Comparison of ENCODE assay signal across 8 mouse cellular contexts in genomic region chr15:102243229-102244190, GRCm38 (mm10). TPM values are rescaled to one million over a fixed set of nuclear protein-coding genes. Genes with fewer than 3 reads are reported as not detected.
DNase-seq lines count a peak whose midpoint lies in the region; ATAC-seq lines count a peak whose summit lies in the region.

No protein-coding gene starts in this region.

- peaks cover 54% of the 10 kb centered on the region for H3K27me3 ChIP-seq in forebrain, embryonic 13.5 days
- peaks cover 20% of the 10 kb centered on the region for H3K27me3 ChIP-seq in hindbrain, embryonic 16.5 days (replicated peaks; ENCODE audit: control insufficient read depth, insufficient read depth, low read length)
- H3K27me3 ChIP-seq in liver, embryonic 15.5 days, result peaks cover 94% of the 10 kb centered on the region
- peaks cover 12% of the 10 kb centered on the region for H3K27me3 ChIP-seq in neural tube, embryonic 14.5 days (ENCODE audit: control insufficient read depth, insufficient read depth, low read length)

- DNase-seq in B cell, adult 2 months, result peak; percentile 52 to 59
- peak; percentile 77 for DNase-seq in NIH3T3 (ENCODE audit: low read depth)
- no peak for DNase-seq in cerebellum, postnatal 25 days
- DNase-seq in layer of hippocampus, adult 11-12 months (ENCODE audit: low spot score), result no peak

- peak overlapping the region; percentile 37 for H3K9ac ChIP-seq in forebrain, embryonic 13.5 days
- peak overlapping the region; percentile 45 for H3K9ac ChIP-seq in hindbrain, embryonic 16.5 days (ENCODE audit: low read depth, low read length)
- H3K9ac ChIP-seq in liver, embryonic 15.5 days, result peak overlapping the region; percentile 21; the same call in 1 of the 2 replicates
- H3K9ac ChIP-seq in neural tube, embryonic 14.5 days (replicated peaks; ENCODE audit: low read depth, low read length), result 0 out of 2 replicates have a peak overlapping the region, but pooled peaks have one; percentile 7

- peaks cover 46% of the 10 kb centered on the region for H3K4me1 ChIP-seq in forebrain, embryonic 13.5 days
- peaks cover 30% of the 10 kb centered on the region for H3K4me1 ChIP-seq in hindbrain, embryonic 16.5 days (ENCODE audit: control insufficient read depth, insufficient read depth, low read depth, low read length)
- H3K4me1 ChIP-seq in liver, embryonic 15.5 days (replicated peaks), result peaks cover 46% of the 10 kb centered on the region
- peaks cover 18% of the 10 kb centered on the region; the same call in 1 of the 2 replicates for H3K4me1 ChIP-seq in neural tube, embryonic 14.5 days (ENCODE audit: control insufficient read depth, insufficient read depth, low read length)

- H3K36me3 ChIP-seq in forebrain, embryonic 13.5 days (ENCODE audit: poor library complexity, severe bottlenecking), result no peaks in the 10 kb centered on the region
- 0 out of 2 replicates have a peak, but pooled peaks cover 3% of the 10 kb centered on the region for H3K36me3 ChIP-seq in hindbrain, embryonic 16.5 days (ENCODE audit: control insufficient read depth, insufficient read depth, low read length)
- H3K36me3 ChIP-seq in liver, embryonic 15.5 days (replicated peaks), result no peaks in the 10 kb centered on the region
- no peaks in the 10 kb centered on the region for H3K36me3 ChIP-seq in neural tube, embryonic 14.5 days (ENCODE audit: control insufficient read depth, insufficient read depth, low read length)

- H3K4me2 ChIP-seq in forebrain, embryonic 13.5 days, result peak overlapping the region; percentile 24; the same call in 1 of the 2 replicates
- H3K4me2 ChIP-seq in hindbrain, embryonic 16.5 days (ENCODE audit: low read length), result peak overlapping the region; percentile 37
- H3K4me2 ChIP-seq in liver, embryonic 15.5 days, result peak overlapping the region; percentile 40
- peak overlapping the region; percentile 98 for H3K4me2 ChIP-seq in neural tube, embryonic 14.5 days (ENCODE audit: low read depth, low read length)

- WGBS in forebrain, embryonic 13.5 days, result 9% methylated on average over 22 of the region's 22 CpGs
- 11% methylated on average over 21 of the region's 22 CpGs for WGBS in hindbrain, embryonic 16.5 days
- 13% methylated on average over 22 of the region's 22 CpGs for WGBS in liver, embryonic 15.5 days (ENCODE audit: insufficient replicate concordance)
- WGBS in neural tube, embryonic 14.5 days, result 14% methylated on average over 22 of the region's 22 CpGs

- peak overlapping the region; percentile 9; the same call in 1 of the 2 replicates for H3K4me3 ChIP-seq in forebrain, embryonic 13.5 days
- peak overlapping the region; percentile 14; the same call in 1 of the 2 replicates for H3K4me3 ChIP-seq in hindbrain, embryonic 16.5 days (ENCODE audit: low read length)
- H3K4me3 ChIP-seq in liver, embryonic 15.5 days (replicated peaks), result no peak overlapping the region; the same call in 1 of the 2 replicates
- no peak overlapping the region for H3K4me3 ChIP-seq in neural tube, embryonic 14.5 days (ENCODE audit: low read depth, low read length)

- H3K9me3 ChIP-seq in forebrain, embryonic 13.5 days (replicated peaks), result no peaks in the 10 kb centered on the region
- H3K9me3 ChIP-seq in hindbrain, embryonic 16.5 days (ENCODE audit: control insufficient read depth, low read length), result no peaks in the 10 kb centered on the region
- no peaks in the 10 kb centered on the region for H3K9me3 ChIP-seq in liver, embryonic 15.5 days (replicated peaks)
- no peaks in the 10 kb centered on the region for H3K9me3 ChIP-seq in neural tube, embryonic 14.5 days (ENCODE audit: control insufficient read depth, low read length)

- H3K27ac ChIP-seq in forebrain, embryonic 13.5 days, result no peak overlapping the region
- no peak overlapping the region for H3K27ac ChIP-seq in hindbrain, embryonic 16.5 days (ENCODE audit: low read depth, low read length)
- H3K27ac ChIP-seq in liver, embryonic 15.5 days (replicated peaks), result peak overlapping the region; percentile 60
- no peak overlapping the region for H3K27ac ChIP-seq in neural tube, embryonic 14.5 days (ENCODE audit: low read depth, low read length)

- ATAC-seq in forebrain, embryonic 13.5 days, result no peak
- ATAC-seq in hindbrain, embryonic 16.5 days, result no peak
- no peak for ATAC-seq in liver, embryonic 15.5 days (ENCODE audit: insufficient read depth)
- no peak for ATAC-seq in neural tube, embryonic 14.5 days (ENCODE audit: low read depth)

RNA-seq across cellular contexts. Expression of gene Itgb7, which starts 11.8 kb away (rescaled TPM):
- polyA plus RNA-seq in forebrain, embryonic 13.5 days (2015; fragmentation: Nextera tagmentation; extraction: Ambion mirVana), result 0.32 and 0.48 TPM in 2 replicates
- 1.1 and 2.0 TPM in 2 replicates for polyA plus RNA-seq in hindbrain, embryonic 16.5 days (2015; fragmentation: Nextera tagmentation; extraction: Ambion mirVana)
- polyA plus RNA-seq in liver, embryonic 15.5 days (2015; fragmentation: Nextera tagmentation; extraction: Ambion mirVana), result 6.4 and 6.6 TPM in 2 replicates
- polyA plus RNA-seq in neural tube, embryonic 14.5 days (2014; fragmentation: Nextera tagmentation; extraction: Ambion mirVana), result 0.55 and 1.6 TPM in 2 replicates

RNA-seq across cellular contexts. Expression of gene Rarg, which starts 13.8 kb away (rescaled TPM):
- polyA plus RNA-seq in forebrain, embryonic 13.5 days (2015; fragmentation: Nextera tagmentation; extraction: Ambion mirVana), result 3.2 and 4.2 TPM in 2 replicates
- polyA plus RNA-seq in hindbrain, embryonic 16.5 days (2015; fragmentation: Nextera tagmentation; extraction: Ambion mirVana), result 5.6 and 7.6 TPM in 2 replicates
- 2.8 and 3.0 TPM in 2 replicates for polyA plus RNA-seq in liver, embryonic 15.5 days (2015; fragmentation: Nextera tagmentation; extraction: Ambion mirVana)
- 4.3 and 6.9 TPM in 2 replicates for polyA plus RNA-seq in neural tube, embryonic 14.5 days (2014; fragmentation: Nextera tagmentation; extraction: Ambion mirVana)

RNA-seq across cellular contexts. Expression of gene Gm9918, which starts 26.9 kb away (rescaled TPM):
- polyA plus RNA-seq in forebrain, embryonic 13.5 days (2015; fragmentation: Nextera tagmentation; extraction: Ambion mirVana), result 0.09 TPM in 1 of 2 replicates, not detected in the other
- 0.06 and 0.14 TPM in 2 replicates for polyA plus RNA-seq in hindbrain, embryonic 16.5 days (2015; fragmentation: Nextera tagmentation; extraction: Ambion mirVana)
- not detected in 2 replicates for polyA plus RNA-seq in liver, embryonic 15.5 days (2015; fragmentation: Nextera tagmentation; extraction: Ambion mirVana)
- not detected in 2 replicates for polyA plus RNA-seq in neural tube, embryonic 14.5 days (2014; fragmentation: Nextera tagmentation; extraction: Ambion mirVana)

RNA-seq across cellular contexts. Expression of gene Mfsd5, which starts 35.7 kb away (rescaled TPM):
- polyA plus RNA-seq in forebrain, embryonic 13.5 days (2015; fragmentation: Nextera tagmentation; extraction: Ambion mirVana), result 46.7 and 48.9 TPM in 2 replicates
- 65.9 and 67.6 TPM in 2 replicates for polyA plus RNA-seq in hindbrain, embryonic 16.5 days (2015; fragmentation: Nextera tagmentation; extraction: Ambion mirVana)
- 24.9 and 25.6 TPM in 2 replicates for polyA plus RNA-seq in liver, embryonic 15.5 days (2015; fragmentation: Nextera tagmentation; extraction: Ambion mirVana)
- polyA plus RNA-seq in neural tube, embryonic 14.5 days (2014; fragmentation: Nextera tagmentation; extraction: Ambion mirVana), result 54.0 and 55.1 TPM in 2 replicates

RNA-seq across cellular contexts. Expression of gene Csad, which starts 39.0 kb away (rescaled TPM):
- polyA plus RNA-seq in forebrain, embryonic 13.5 days (2015; fragmentation: Nextera tagmentation; extraction: Ambion mirVana), result 42.7 and 46.4 TPM in 2 replicates
- 35.5 and 43.3 TPM in 2 replicates for polyA plus RNA-seq in hindbrain, embryonic 16.5 days (2015; fragmentation: Nextera tagmentation; extraction: Ambion mirVana)
- 40.5 and 56.5 TPM in 2 replicates for polyA plus RNA-seq in liver, embryonic 15.5 days (2015; fragmentation: Nextera tagmentation; extraction: Ambion mirVana)
- polyA plus RNA-seq in neural tube, embryonic 14.5 days (2014; fragmentation: Nextera tagmentation; extraction: Ambion mirVana), result 28.7 and 36.5 TPM in 2 replicates

Comparison
In these comparisons a context has a peak if more than half of its experiments do, and no peak if none do; other contexts are left out.
1. DNase-seq: peak in B cell, adult 2 months (2 of 2) and NIH3T3 (single experiment); none in cerebellum, postnatal 25 days (0 of 2) and layer of hippocampus, adult 11-12 months (single experiment).
2. H3K4me2 ChIP-seq: peak in every context shown above with its lines; median percentile 98 in neural tube, embryonic 14.5 days; 40 in liver, embryonic 15.5 days; 37 in hindbrain, embryonic 16.5 days; 24 in forebrain, embryonic 13.5 days.
3. H3K4me3 ChIP-seq: peak in forebrain, embryonic 13.5 days (single experiment) and hindbrain, embryonic 16.5 days (single experiment); none in liver, embryonic 15.5 days (single experiment) and neural tube, embryonic 14.5 days (single experiment).
4. Peak in every context shown above with its lines, with median percentiles within 50 percentile points of each other: H3K9ac ChIP-seq.